Mouse (Mus musculus): ENCODE data around the gene Naa38. TPM values are rescaled to one million over a fixed set of nuclear protein-coding genes. Genes with fewer than 3 reads are reported as not detected.
A peak's percentile ranks its signal among the peaks of the same experiment; 100 is the strongest.
"Not testable (repeated sequence)": the region's sequence is repeated elsewhere in the genome, so short reads cannot be mapped to it uniquely, and the experiment has no call there.

Gene Naa38
- polyA plus RNA-seq, 1 experiment from 2014 or later = 97.6 TPM

- Histone ChIP-seq H3K4me3 (replicated peaks; ENCODE audit: low read depth, low read length) (no peak overlapping the region), H3K27me3 (ENCODE audit: control insufficient read depth, insufficient read depth, low read length) (no peaks in the 10 kb centered on the region), H3K27ac (replicated peaks; ENCODE audit: low read depth, low read length) (no peak overlapping the region), H3K9me3 (ENCODE audit: control insufficient read depth, low read length) (no peaks in the 10 kb centered on the region), H3K4me1 (ENCODE audit: control insufficient read depth, insufficient read depth, low read length) (no peaks in the 10 kb centered on the region), H3K36me3 (ENCODE audit: control insufficient read depth, insufficient read depth, low read length) (no peaks in the 10 kb centered on the region), H3K9ac (replicated peaks; ENCODE audit: low read length) (no peak overlapping the region), H3K4me2 (ENCODE audit: low read length) (no peak overlapping the region)
- no peak for ATAC-seq (ENCODE audit: low FRiP score, low TSS enrichment)
- DNase-seq = no peak
- WGBS = 68% methylated on average over 10 of the region's 10 CpGs
These were observed 12.7 kb upstream of the Naa38 start for GRCm38 (mm10) chr11:69382478-69383105.

GRCm38 (mm10) chr11:69384979-69385378 lies 10.3 kb upstream of the Naa38 start:
- no peak overlapping the region for H3K4me2 ChIP-seq (ENCODE audit: low read length)
- no peaks in the 10 kb centered on the region for H3K4me1 ChIP-seq (ENCODE audit: control insufficient read depth, insufficient read depth, low read length)
- no peak overlapping the region for H3K27ac ChIP-seq (replicated peaks; ENCODE audit: low read depth, low read length)
- H3K36me3 ChIP-seq (ENCODE audit: control insufficient read depth, insufficient read depth, low read length) = no peaks in the 10 kb centered on the region
- ATAC-seq (ENCODE audit: low FRiP score, low TSS enrichment) (no peak), DNase-seq (no peak)
- WGBS = 82% methylated on average over 6 of the region's 6 CpGs
- H3K9me3 ChIP-seq (ENCODE audit: control insufficient read depth, low read length) = no peaks in the 10 kb centered on the region
- H3K27me3 ChIP-seq (ENCODE audit: control insufficient read depth, insufficient read depth, low read length) = no peaks in the 10 kb centered on the region
- no peak overlapping the region for H3K4me3 ChIP-seq (replicated peaks; ENCODE audit: low read depth, low read length)
- H3K9ac ChIP-seq (replicated peaks; ENCODE audit: low read length) = no peak overlapping the region

GRCm38 (mm10) chr11:69386758-69387157 lies 8.5 kb upstream of the Naa38 start:
- H3K4me3 ChIP-seq (replicated peaks; ENCODE audit: low read depth, low read length) = no peak overlapping the region
- no peak overlapping the region for H3K4me2 ChIP-seq (ENCODE audit: low read length)
- no peak for ATAC-seq (ENCODE audit: low FRiP score, low TSS enrichment)
- H3K36me3 ChIP-seq (ENCODE audit: control insufficient read depth, insufficient read depth, low read length) = no peaks in the 10 kb centered on the region
- 79% methylated on average over 7 of the region's 7 CpGs for WGBS
- H3K9me3 ChIP-seq (ENCODE audit: control insufficient read depth, low read length) = no peaks in the 10 kb centered on the region
- no peak overlapping the region for H3K27ac ChIP-seq (replicated peaks; ENCODE audit: low read depth, low read length)
- DNase-seq = no peak
- H3K27me3 ChIP-seq (ENCODE audit: control insufficient read depth, insufficient read depth, low read length) = no peaks in the 10 kb centered on the region
- no peaks in the 10 kb centered on the region for H3K4me1 ChIP-seq (ENCODE audit: control insufficient read depth, insufficient read depth, low read length)
- H3K9ac ChIP-seq (replicated peaks; ENCODE audit: low read length) = no peak overlapping the region

- Histone ChIP-seq H3K4me1 (ENCODE audit: control insufficient read depth, insufficient read depth, low read length) (no peaks in the 10 kb centered on the region), H3K4me3 (replicated peaks; ENCODE audit: low read depth, low read length) (no peak overlapping the region), H3K36me3 (ENCODE audit: control insufficient read depth, insufficient read depth, low read length) (0 out of 2 replicates have a peak, but pooled peaks cover 5% of the 10 kb centered on the region), H3K27me3 (ENCODE audit: control insufficient read depth, insufficient read depth, low read length) (no peaks in the 10 kb centered on the region), H3K9ac (replicated peaks; ENCODE audit: low read length) (no peak overlapping the region), H3K27ac (replicated peaks; ENCODE audit: low read depth, low read length) (no peak overlapping the region), H3K4me2 (ENCODE audit: low read length) (no peak overlapping the region), H3K9me3 (ENCODE audit: control insufficient read depth, low read length) (no peaks in the 10 kb centered on the region)
- 95% methylated on average over 4 of the region's 4 CpGs for WGBS
- no peak for DNase-seq
- no peak for ATAC-seq (ENCODE audit: low FRiP score, low TSS enrichment)
These were observed 6.6 kb upstream of the Naa38 start for GRCm38 (mm10) chr11:69388680-69389079.

- DNase-seq (peak; percentile 25), ATAC-seq (ENCODE audit: low FRiP score, low TSS enrichment) (no peak)
- Histone ChIP-seq H3K4me2 (ENCODE audit: low read length) (no peak overlapping the region), H3K4me3 (replicated peaks; ENCODE audit: low read depth, low read length) (no peak overlapping the region), H3K4me1 (ENCODE audit: control insufficient read depth, insufficient read depth, low read length) (peaks cover 5% of the 10 kb centered on the region; the same call in 1 of the 2 replicates), H3K27ac (replicated peaks; ENCODE audit: low read depth, low read length) (no peak overlapping the region), H3K27me3 (ENCODE audit: control insufficient read depth, insufficient read depth, low read length) (no peaks in the 10 kb centered on the region), H3K9me3 (ENCODE audit: control insufficient read depth, low read length) (no peaks in the 10 kb centered on the region), H3K36me3 (ENCODE audit: control insufficient read depth, insufficient read depth, low read length) (0 out of 2 replicates have a peak, but pooled peaks cover 5% of the 10 kb centered on the region), H3K9ac (replicated peaks; ENCODE audit: low read length) (no peak overlapping the region)
- WGBS = 65% methylated on average over 14 of the region's 14 CpGs
These were observed 5.5 kb upstream of the Naa38 start for GRCm38 (mm10) chr11:69389531-69390399.

GRCm38 (mm10) chr11:69390400-69391034 lies 4.8 kb upstream of the Naa38 start:
- no peaks in the 10 kb centered on the region for H3K27me3 ChIP-seq (ENCODE audit: control insufficient read depth, insufficient read depth, low read length)
- H3K9me3 ChIP-seq (ENCODE audit: control insufficient read depth, low read length) = no peaks in the 10 kb centered on the region
- no peak overlapping the region for H3K4me3 ChIP-seq (replicated peaks; ENCODE audit: low read depth, low read length)
- no peak overlapping the region for H3K4me2 ChIP-seq (ENCODE audit: low read length)
- H3K4me1 ChIP-seq (ENCODE audit: control insufficient read depth, insufficient read depth, low read length) = peaks cover 5% of the 10 kb centered on the region; the same call in 1 of the 2 replicates
- DNase-seq (peak; percentile 92), ATAC-seq (ENCODE audit: low FRiP score, low TSS enrichment) (no peak; the same call in 1 of the 2 replicates)
- no peak overlapping the region for H3K9ac ChIP-seq (replicated peaks; ENCODE audit: low read length)
- no peak overlapping the region for H3K27ac ChIP-seq (replicated peaks; ENCODE audit: low read depth, low read length)
- 0 out of 2 replicates have a peak, but pooled peaks cover 5% of the 10 kb centered on the region for H3K36me3 ChIP-seq (ENCODE audit: control insufficient read depth, insufficient read depth, low read length)
- WGBS = 53% methylated on average over 10 of the region's 10 CpGs

GRCm38 (mm10) chr11:69394591-69395167 lies 608 bp upstream of the Naa38 start:
- Histone ChIP-seq H3K4me1 (ENCODE audit: control insufficient read depth, insufficient read depth, low read length) (peaks cover 17% of the 10 kb centered on the region; the same call in 1 of the 2 replicates), H3K36me3 (ENCODE audit: control insufficient read depth, insufficient read depth, low read length) (peaks cover 23% of the 10 kb centered on the region), H3K9ac (replicated peaks; ENCODE audit: low read length) (peak overlapping the region; percentile 62), H3K4me2 (ENCODE audit: low read length) (peak overlapping the region; percentile 84), H3K27ac (replicated peaks; ENCODE audit: low read depth, low read length) (peak overlapping the region; percentile 96; the same call in 1 of the 2 replicates), H3K4me3 (replicated peaks; ENCODE audit: low read depth, low read length) (peak overlapping the region; percentile 65)
- not testable (repeated sequence) for H3K9me3 ChIP-seq (ENCODE audit: control insufficient read depth, low read length); H3K27me3 ChIP-seq (ENCODE audit: control insufficient read depth, insufficient read depth, low read length); ATAC-seq (ENCODE audit: low FRiP score, low TSS enrichment)
- 1% methylated on average over 31 of the region's 31 CpGs for WGBS
- peak; percentile 27 for DNase-seq

GRCm38 (mm10) chr11:69395634-69396373 lies 517 bp downstream of the Naa38 start:
- WGBS = under 1% methylated on average over 48 of the region's 48 CpGs
- Histone ChIP-seq H3K27ac (replicated peaks; ENCODE audit: low read depth, low read length) (peak overlapping the region; percentile 96), H3K27me3 (ENCODE audit: control insufficient read depth, insufficient read depth, low read length) (no peaks in the 10 kb centered on the region), H3K4me3 (replicated peaks; ENCODE audit: low read depth, low read length) (peak overlapping the region; percentile 65), H3K36me3 (ENCODE audit: control insufficient read depth, insufficient read depth, low read length) (peaks cover 34% of the 10 kb centered on the region), H3K9ac (replicated peaks; ENCODE audit: low read length) (peak overlapping the region; percentile 73), H3K4me1 (ENCODE audit: control insufficient read depth, insufficient read depth, low read length) (peaks cover 17% of the 10 kb centered on the region; the same call in 1 of the 2 replicates), H3K9me3 (ENCODE audit: control insufficient read depth, low read length) (no peaks in the 10 kb centered on the region), H3K4me2 (ENCODE audit: low read length) (peak overlapping the region; percentile 84)
- DNase-seq = peak; percentile 99
- ATAC-seq (ENCODE audit: low FRiP score, low TSS enrichment) = peak; percentile 90

Measured in midbrain, embryonic 14.5 days (tissue).